Mouse (Mus musculus): ENCODE data around the gene Jpt2. TPM values are rescaled to one million over a fixed set of nuclear protein-coding genes. Genes with fewer than 3 reads are reported as not detected.

The Jpt2 gene
- total RNA-seq, 2 experiments from 2014 or later = 5.5 to 8.6 TPM

Other genes with a start within 250 kb of the Jpt2 start
- not detected for gene Rnf151, start 242.6 kb downstream of the Jpt2 start, total RNA-seq (2021)
- 100 to 1,000 TPM; 564 to 585 TPM for gene Rps2, start 242.6 kb downstream of the Jpt2 start, total RNA-seq (2021)
- 100 to 1,000 TPM; 493 to 532 TPM for gene Ndufb10, start 236.2 kb downstream of the Jpt2 start, total RNA-seq (2021)
- gene Rpl3l, start 232.9 kb downstream of the Jpt2 start, total RNA-seq (2021) = 100 to 1,000 TPM; 723 to 775 TPM
- 100 to 1,000 TPM; 164 to 180 TPM for gene Msrb1, start 224.0 kb downstream of the Jpt2 start, total RNA-seq (2021)
- not detected for gene Hs3st6, start 207.7 kb downstream of the Jpt2 start, total RNA-seq (2021)
- not detected for gene Meiob, start 156.4 kb downstream of the Jpt2 start, total RNA-seq (2021)
- 10 to 100 TPM; 73.3 to 77.5 TPM for gene Hagh, start 120.5 kb downstream of the Jpt2 start, total RNA-seq (2021)
- gene Fahd1, start 110.3 kb downstream of the Jpt2 start, total RNA-seq (2021) = 10 to 100 TPM; 38.1 to 44.5 TPM
- gene Igfals, start 94.7 kb downstream of the Jpt2 start, total RNA-seq (2021) = 1 to 10 TPM; 3.8 to 4.4 TPM
- 10 to 100 TPM; 10.2 to 13.1 TPM for gene Nubp2, start 74.3 kb downstream of the Jpt2 start, total RNA-seq (2021)
- 10 to 100 TPM; 27.8 to 31.5 TPM for gene Spsb3, start 74.0 kb downstream of the Jpt2 start, total RNA-seq (2021)
- gene Eme2, start 65.6 kb downstream of the Jpt2 start, total RNA-seq (2021) = 10 to 100 TPM in 1 of 2 experiments, 1 to 10 TPM in 1; 8.8 to 10.4 TPM
- gene Mrps34, start 65.6 kb downstream of the Jpt2 start, total RNA-seq (2021) = 100 to 1,000 TPM in 1 of 2 experiments, 10 to 100 TPM in 1; 85.9 to 105 TPM
- 1 to 10 TPM; 7.7 to 9.8 TPM for gene Nme3, start 64.2 kb downstream of the Jpt2 start, total RNA-seq (2021)
- gene Mapk8ip3, start 23.7 kb downstream of the Jpt2 start, total RNA-seq (2021) = 10 to 100 TPM; 19.5 TPM
- gene Cramp1l, start 55.1 kb upstream of the Jpt2 start, total RNA-seq (2021) = 1 to 10 TPM; 6.8 to 6.9 TPM
- 1 to 10 TPM; 2.7 to 4.6 TPM for gene Ift140, start 55.4 kb upstream of the Jpt2 start, total RNA-seq (2021)
- gene Tmem204, start 122.9 kb upstream of the Jpt2 start, total RNA-seq (2021) = 10 to 100 TPM in 1 of 2 experiments, 1 to 10 TPM in 1; 9.4 to 11.0 TPM
- 1 to 10 TPM; 5.8 to 5.9 TPM for gene Telo2, start 155.3 kb upstream of the Jpt2 start, total RNA-seq (2021)
- gene Ptx4, start 160.1 kb upstream of the Jpt2 start, total RNA-seq (2021) = 1 to 10 TPM; 4.4 to 6.6 TPM
- 10 to 100 TPM; 11.7 to 13.1 TPM for gene Clcn7, start 172.7 kb upstream of the Jpt2 start, total RNA-seq (2021)
- not detected for gene Ccdc154, start 201.8 kb upstream of the Jpt2 start, total RNA-seq (2021)
- gene Gm38655, start 214.8 kb upstream of the Jpt2 start, total RNA-seq (2021) = not detected
- 10 to 100 TPM; 12.5 to 14.3 TPM for gene BC003965, start 223.9 kb upstream of the Jpt2 start, total RNA-seq (2021)
- gene Unkl, start 227.7 kb upstream of the Jpt2 start, total RNA-seq (2021) = 1 to 10 TPM; 4.4 to 4.5 TPM

All from gastrocnemius, postnatal 25 days (tissue).